Mouse (Mus musculus) heart, adult 2 months (tissue): ENCODE results near the gene Zfp706. TPM values are rescaled to one million over a fixed set of nuclear protein-coding genes. Genes with fewer than 3 reads are reported as not detected.
A peak's percentile ranks its signal among the peaks of the same experiment; 100 is the strongest.

Experiments used
- DNase-seq, 2 experiments: peaks; one replicate each; pipeline ENCODE4 v3.0.0; 2021
- H3K27ac ChIP-seq: fragments of 200-600 bp; 2 replicates; pipeline ENCODE4 v1.8.1; 2022
- H3K27me3 ChIP-seq: fragments of 200-500 bp; 2 replicates; pipeline ENCODE4 v1.6.1; 2012; ENCODE audit warnings: mild to moderate bottlenecking, low read length, inconsistent platforms, mixed read lengths; ENCODE audit not compliant: control insufficient read depth, insufficient read depth
- H3K36me3 ChIP-seq: fragments of 200-500 bp; 2 replicates; pipeline ENCODE4 v1.6.1; 2012; ENCODE audit warnings: low read length, inconsistent platforms; ENCODE audit not compliant: control insufficient read depth, insufficient read depth
- H3K4me1 ChIP-seq: fragments of 200-500 bp; 2 replicates; pipeline ENCODE4 v1.6.1; 2011; ENCODE audit warnings: low read length; ENCODE audit not compliant: control insufficient read depth, insufficient read depth
- H3K4me3 ChIP-seq: fragments of 200-600 bp; 2 replicates; pipeline ENCODE4 v1.8.1; 2022
- H3K79me2 ChIP-seq: fragments of 200-500 bp; replicated peaks from 2 replicates; pipeline ENCODE4 v1.6.1; 2012; ENCODE audit warnings: mild to moderate bottlenecking, inconsistent platforms, low read length, moderate library complexity, mixed read lengths; ENCODE audit not compliant: control insufficient read depth, insufficient read depth
- H3K9ac ChIP-seq: fragments of 200-500 bp; 2 replicates; pipeline ENCODE4 v1.6.1; 2012; ENCODE audit warnings: low read depth, mild to moderate bottlenecking, control low read depth, inconsistent platforms, low read length, mixed read lengths
- CTCF ChIP-seq: fragments of 200-600 bp; IDR thresholded peaks from 2 replicates; pipeline ENCODE4 v1.8.1; 2022; ENCODE audit warnings: antibody characterized with exemption, mild to moderate bottlenecking, moderate library complexity
- EP300 ChIP-seq: fragments of 200-500 bp; IDR thresholded peaks from 2 replicates; pipeline ENCODE4 v1.6.1; 2011; ENCODE audit warnings: low read depth, low read length, control low read depth; ENCODE audit not compliant: insufficient read depth
- POLR2A ChIP-seq: fragments of 200-500 bp; IDR thresholded peaks from 2 replicates; pipeline ENCODE4 v1.6.1; 2011; ENCODE audit warnings: mild to moderate bottlenecking, low read depth, low read length, control low read depth; ENCODE audit not compliant: insufficient read depth
- WGBS: fragments of 180-500 bp; shearing (Covaris S2); methylation state at CpG from one replicate; pipeline ENCODE4 v1.1.7; 2018; 5-methylcytosine and 5-hydroxymethylcytosine counted together
- intact Hi-C: fragments of 180-260 bp; cut with DNase I; formaldehyde crosslinking; loops from one replicate; pipeline ENCODE4 v1.15.1; 2025
- polyA plus RNA-seq: library from polyadenylated mRNA; depleted of rRNA; stranded (reverse); fragments of >200 nt; gene quantifications from 2 replicates; pipeline ENCODE4 v1.2.3, GENCODE M21; 2012
- total RNA-seq, 2 experiments: library from RNA; stranded (reverse); gene quantifications; 2 replicates each; pipeline ENCODE4 v1.2.3; 2021

The Zfp706 gene
- total and polyA plus RNA-seq, 3 experiments: 61.1 to 240 (median 205) TPM

- peak in 1 of 2 experiments; percentile 51 for DNase-seq
- WGBS: 30% methylated on average over 6 of the region's 6 CpGs
- peaks cover 6% of the 10 kb centered on the region for H3K4me1 ChIP-seq
These were observed 20.2 kb downstream of the Zfp706 start for GRCm38 (mm10) chr15:36987211-36987877.

GRCm38 (mm10) chr15:36985567-36985925 is 22.0 kb downstream of the Zfp706 start:
- TF ChIP-seq POLR2A (no peak), EP300 (peak; percentile 76)
- Histone ChIP-seq H3K27ac (peak overlapping the region; percentile 84; the same call in 1 of the 2 replicates), H3K4me3 (no peak overlapping the region), H3K79me2 (no peaks in the 10 kb centered on the region), H3K9ac (no peak overlapping the region), H3K36me3 (no peaks in the 10 kb centered on the region), H3K4me1 (peaks cover 6% of the 10 kb centered on the region), H3K27me3 (no peaks in the 10 kb centered on the region)
- DNase-seq: no peak
- intact Hi-C loops: no loop called here
- WGBS: 62% methylated on average over 6 of the region's 6 CpGs

More at GRCm38 (mm10) chr15:36987211-36987877, 20.2 kb downstream of the Zfp706 start:
- H3K79me2 ChIP-seq: no peaks in the 10 kb centered on the region
- H3K27me3 ChIP-seq: no peaks in the 10 kb centered on the region
- TF ChIP-seq CTCF (no peak), POLR2A (peak; percentile 68), EP300 (peak; percentile 90)
- no peaks in the 10 kb centered on the region for H3K36me3 ChIP-seq
- H3K9ac ChIP-seq: peak overlapping the region; percentile 32
- peak overlapping the region; percentile 84 for H3K27ac ChIP-seq
- intact Hi-C loops: no loop called here
- no peak overlapping the region for H3K4me3 ChIP-seq

GRCm38 (mm10) chr15:36984921-36985566 is 22.5 kb downstream of the Zfp706 start:
- H3K36me3 ChIP-seq: no peaks in the 10 kb centered on the region
- intact Hi-C loops: no loop called here
- peak overlapping the region; percentile 84; the same call in 1 of the 2 replicates for H3K27ac ChIP-seq
- H3K4me3 ChIP-seq: no peak overlapping the region
- DNase-seq: no peak
- peaks cover 8% of the 10 kb centered on the region for H3K4me1 ChIP-seq
- H3K79me2 ChIP-seq: no peaks in the 10 kb centered on the region
- no peak for TF ChIP-seq POLR2A
- no peak for TF ChIP-seq CTCF
- no peak for TF ChIP-seq EP300
- H3K9ac ChIP-seq: no peak overlapping the region
- 56% methylated on average over 1 of the region's 1 CpGs for WGBS
- no peaks in the 10 kb centered on the region for H3K27me3 ChIP-seq

- Histone ChIP-seq H3K4me3 (no peak overlapping the region), H3K9ac (no peak overlapping the region), H3K27ac (no peak overlapping the region), H3K4me1 (peaks cover 10% of the 10 kb centered on the region), H3K79me2 (no peaks in the 10 kb centered on the region), H3K27me3 (no peaks in the 10 kb centered on the region), H3K36me3 (no peaks in the 10 kb centered on the region)
- no peak for DNase-seq
- WGBS: 73% methylated on average over 3 of the region's 3 CpGs
- intact Hi-C loops: no loop called here
- TF ChIP-seq EP300 (no peak), POLR2A (no peak), CTCF (no peak)
These were observed 24.1 kb downstream of the Zfp706 start for GRCm38 (mm10) chr15:36983455-36983854.

GRCm38 (mm10) chr15:36980238-36980637 is 27.3 kb downstream of the Zfp706 start:
- H3K79me2 ChIP-seq: no peaks in the 10 kb centered on the region
- DNase-seq: no peak
- H3K27ac ChIP-seq: no peak overlapping the region
- intact Hi-C loops: no loop called here
- no peak overlapping the region for H3K4me3 ChIP-seq
- no peak for TF ChIP-seq POLR2A
- TF ChIP-seq CTCF: no peak
- TF ChIP-seq EP300: no peak
- no peak overlapping the region for H3K9ac ChIP-seq
- no peaks in the 10 kb centered on the region for H3K36me3 ChIP-seq
- H3K4me1 ChIP-seq: peaks cover 5% of the 10 kb centered on the region; the same call in 1 of the 2 replicates
- H3K27me3 ChIP-seq: no peaks in the 10 kb centered on the region
- 43% methylated on average over 8 of the region's 8 CpGs for WGBS
